Mouse (Mus musculus): ENCODE results near the gene Olfr763.
"Not testable (repeated sequence)": the region's sequence is repeated elsewhere in the genome, so short reads cannot be mapped to it uniquely, and the experiment has no call there.

Gene Olfr763

DNA sequence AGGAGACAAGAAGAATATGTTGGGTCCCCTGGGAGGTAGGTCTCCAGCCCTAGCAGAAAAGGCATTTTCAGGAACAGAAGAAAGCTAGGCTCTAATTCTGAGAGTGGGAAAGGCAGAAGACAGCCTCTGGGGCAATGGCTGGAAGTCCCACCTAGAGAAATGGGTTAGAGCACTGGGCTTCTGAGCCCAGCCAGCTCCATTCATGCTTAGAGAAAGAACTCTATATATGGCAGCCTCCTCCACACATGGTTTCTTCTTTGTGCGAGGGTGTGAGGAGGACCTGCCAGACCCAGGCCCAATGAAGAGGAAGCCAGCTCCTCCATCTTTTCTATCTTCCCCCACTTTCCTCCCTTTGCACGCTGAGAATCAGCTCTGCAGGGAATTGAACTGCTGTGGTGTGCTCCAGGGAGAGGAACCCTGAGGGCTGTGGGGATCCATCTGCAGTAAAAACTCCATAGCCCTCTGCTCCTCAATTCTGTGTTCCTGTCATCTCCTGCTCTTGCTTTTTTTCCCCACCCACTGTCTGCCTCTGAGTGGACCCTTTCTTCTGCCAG lies at the start of gene Olfr763:
Olfr763 (plus strand) TSS at position 504 of the 554 bp plus-strand sequence.
- DNase-seq (ENCODE audit: low spot score): no peak

DNA sequence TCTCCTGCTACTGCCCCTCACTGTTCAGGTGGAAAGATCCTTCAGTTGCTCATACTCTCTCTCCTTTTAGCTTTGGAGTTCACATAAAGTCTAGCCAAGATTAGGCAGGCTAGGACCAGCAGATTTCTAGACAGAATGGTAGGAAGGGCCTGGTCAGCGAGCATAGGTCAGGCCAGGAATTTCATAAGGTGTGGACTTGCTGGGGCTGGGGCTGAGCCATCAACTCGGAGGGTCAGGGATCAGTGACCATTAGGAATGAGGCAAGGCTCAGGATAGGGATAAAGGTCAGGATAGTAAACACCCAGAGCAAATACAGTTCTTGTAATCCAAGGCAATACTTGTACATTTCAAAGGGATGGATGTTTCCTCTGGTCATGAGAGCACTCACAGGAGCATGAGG lies 45.6 kb upstream of the Olfr763 start:
- DNase-seq (ENCODE audit: low spot score): no peak

DNA sequence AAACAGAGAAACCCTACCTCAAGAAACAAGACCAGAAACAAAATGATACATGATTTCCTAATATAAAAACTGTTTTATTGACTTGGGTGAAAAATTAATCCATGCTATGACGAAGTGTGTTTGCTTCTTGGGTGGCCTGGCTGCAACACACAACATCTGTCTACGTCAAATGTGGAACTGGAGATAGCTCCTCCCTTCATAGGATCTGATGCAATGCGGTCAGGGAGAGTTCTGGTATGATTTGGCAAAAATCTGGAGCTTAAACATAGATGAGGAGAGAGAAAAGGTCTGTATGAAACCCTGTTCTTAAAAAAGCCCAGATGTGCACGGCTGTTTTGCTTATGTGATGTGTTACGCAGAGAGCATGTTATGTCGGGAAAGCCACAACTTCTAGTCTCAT lies 44.7 kb upstream of the Olfr763 start:
- DNase-seq (ENCODE audit: low spot score): no peak

DNA sequence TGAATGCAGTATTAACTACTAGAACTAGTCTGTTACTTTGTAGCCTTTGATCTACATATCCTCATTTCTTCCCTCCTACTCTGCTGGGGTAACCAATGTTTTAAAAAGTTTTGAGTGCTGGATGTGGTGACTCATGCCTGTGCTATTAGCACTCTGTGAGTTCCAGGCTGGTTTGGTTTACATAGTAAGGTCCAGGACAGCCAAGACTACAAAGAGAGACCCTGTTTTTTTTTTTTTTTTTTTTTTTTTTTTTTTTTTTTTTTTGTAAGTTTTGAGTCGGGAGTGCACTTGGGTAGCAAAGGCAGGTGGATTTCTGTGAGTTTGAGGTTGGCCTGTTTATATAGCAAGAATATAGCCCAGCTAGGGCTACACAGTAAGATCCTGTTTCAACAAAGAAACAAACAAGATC lies 42.2 kb upstream of the Olfr763 start:
- no peak for DNase-seq (ENCODE audit: low spot score)

DNA sequence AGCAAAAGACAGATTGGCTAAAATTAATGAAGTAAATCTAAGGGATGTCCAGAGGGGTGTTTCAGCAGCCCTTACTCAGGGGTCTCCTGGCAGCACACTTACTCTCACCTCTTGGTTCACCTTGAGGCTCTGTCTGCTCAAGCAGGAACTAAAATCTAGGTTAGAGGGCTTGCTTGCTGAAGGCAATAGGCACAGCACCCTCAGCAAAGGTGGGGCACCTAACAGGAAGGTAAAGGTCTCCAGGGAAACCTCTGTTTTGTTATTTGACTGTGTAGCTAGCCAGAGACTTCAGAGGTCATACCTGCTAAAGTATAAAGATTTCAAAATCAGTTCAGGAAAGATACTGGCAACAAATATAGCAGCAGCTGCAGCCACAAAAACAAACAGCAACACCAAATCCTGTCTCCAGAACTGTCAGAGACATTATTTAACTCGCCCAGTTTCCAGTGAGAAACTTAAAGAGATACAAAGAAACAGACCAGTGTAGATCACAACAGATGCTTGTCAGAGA lies 39.8 kb upstream of the Olfr763 start:
- no peak for DNase-seq (ENCODE audit: low spot score)

DNA sequence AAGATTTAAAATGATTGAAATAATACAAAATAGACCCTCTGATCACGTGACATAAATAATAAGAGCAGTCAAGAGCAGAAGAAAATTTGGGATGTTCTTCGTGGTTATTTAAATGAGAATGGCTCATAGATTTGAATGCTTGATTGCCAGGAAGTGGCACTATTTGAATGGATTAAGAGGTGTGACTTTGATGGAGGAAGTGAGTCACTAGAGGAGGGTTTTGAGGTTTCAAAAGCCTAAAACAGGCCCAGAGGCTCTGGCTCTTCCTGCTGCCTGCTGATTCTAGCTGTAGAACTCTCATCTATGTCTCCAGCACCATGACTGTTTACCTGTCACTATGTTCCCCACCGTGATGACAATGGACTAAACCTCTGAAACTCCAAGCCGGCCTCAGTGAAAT lies 37.8 kb upstream of the Olfr763 start:
- DNase-seq (ENCODE audit: low spot score): no peak

DNA sequence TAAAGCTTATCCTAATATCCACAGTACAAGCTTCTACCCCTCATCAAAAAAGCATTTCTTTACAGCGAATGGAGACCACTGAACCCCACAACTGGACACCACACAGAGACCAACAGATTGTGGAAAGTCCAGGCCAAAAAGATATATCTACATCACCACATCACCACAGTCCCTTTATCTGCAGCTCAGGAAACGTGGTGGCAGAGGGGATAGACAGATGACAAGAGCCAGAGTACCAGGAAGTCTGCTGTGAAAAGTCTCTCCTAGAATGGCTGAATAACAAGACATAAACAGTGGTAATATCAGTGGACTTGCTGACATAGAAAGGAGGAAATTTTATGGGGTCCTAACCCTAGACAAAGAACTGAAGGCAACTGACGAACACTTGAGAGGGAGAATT lies 34.2 kb upstream of the Olfr763 start:
- DNase-seq (ENCODE audit: low spot score): no peak

DNA sequence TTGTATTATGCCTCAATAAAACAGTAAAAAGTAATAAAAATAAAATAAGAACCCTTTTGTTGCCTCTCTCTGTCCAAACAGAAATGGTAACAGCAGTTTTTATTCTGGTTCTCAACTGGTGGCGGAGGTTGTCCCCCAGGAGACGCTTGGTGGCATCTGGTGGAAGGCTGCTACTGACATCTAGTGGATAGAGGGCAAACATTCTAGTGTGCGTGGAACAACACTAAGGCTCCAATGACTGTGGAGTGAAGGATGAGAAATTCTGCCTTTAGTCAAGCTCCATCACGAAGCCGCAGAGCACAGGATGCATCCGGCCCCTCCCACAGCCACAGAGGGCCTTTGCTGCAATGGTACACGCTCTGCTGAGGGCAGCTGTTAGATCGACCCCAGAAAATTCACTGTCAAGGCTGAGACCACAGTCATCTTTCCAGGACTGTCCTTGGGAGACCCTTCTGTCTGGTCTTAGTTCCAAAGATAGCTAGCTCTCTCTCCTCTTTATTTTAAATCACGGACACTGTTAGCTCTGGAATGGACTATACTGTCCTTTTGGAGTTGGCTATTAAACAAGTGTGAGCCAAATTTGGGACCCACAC lies 33.0 kb upstream of the Olfr763 start:
- DNase-seq (ENCODE audit: low spot score): peak; percentile 68

DNA sequence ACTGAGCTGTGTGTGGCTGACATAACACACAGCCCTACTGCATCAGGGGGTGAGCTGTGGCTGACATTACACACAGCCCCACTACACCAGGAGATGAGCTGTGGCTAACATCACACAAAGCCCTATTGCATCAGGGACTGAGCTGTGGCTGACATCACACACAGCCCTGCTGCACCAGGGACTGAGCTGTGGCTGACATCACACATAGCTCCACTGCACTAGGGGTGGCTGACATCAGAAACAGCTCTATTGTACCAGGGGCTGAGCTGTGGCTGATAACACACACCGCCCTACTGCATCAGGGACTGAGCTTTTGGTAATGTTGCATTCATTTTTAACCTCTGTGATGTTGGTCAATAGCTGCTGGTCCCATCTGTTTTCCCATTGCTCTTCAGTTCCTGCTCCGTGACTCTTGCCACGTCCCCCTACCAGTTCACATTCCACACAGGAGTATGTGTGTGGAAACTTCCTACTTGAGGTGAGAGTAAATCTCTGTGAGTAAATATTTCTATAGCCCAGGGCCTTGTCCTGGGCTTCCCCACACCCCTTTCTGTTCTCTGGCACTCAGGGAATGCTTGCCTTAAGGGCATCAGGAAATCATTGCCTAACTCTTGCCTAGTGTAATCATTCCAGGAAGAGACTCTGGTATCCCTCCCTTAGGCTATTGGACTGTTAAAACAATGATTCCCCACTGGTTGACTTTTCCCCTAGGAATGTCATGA lies 29.8 kb upstream of the Olfr763 start:
- DNase-seq (ENCODE audit: low spot score): no peak

DNA sequence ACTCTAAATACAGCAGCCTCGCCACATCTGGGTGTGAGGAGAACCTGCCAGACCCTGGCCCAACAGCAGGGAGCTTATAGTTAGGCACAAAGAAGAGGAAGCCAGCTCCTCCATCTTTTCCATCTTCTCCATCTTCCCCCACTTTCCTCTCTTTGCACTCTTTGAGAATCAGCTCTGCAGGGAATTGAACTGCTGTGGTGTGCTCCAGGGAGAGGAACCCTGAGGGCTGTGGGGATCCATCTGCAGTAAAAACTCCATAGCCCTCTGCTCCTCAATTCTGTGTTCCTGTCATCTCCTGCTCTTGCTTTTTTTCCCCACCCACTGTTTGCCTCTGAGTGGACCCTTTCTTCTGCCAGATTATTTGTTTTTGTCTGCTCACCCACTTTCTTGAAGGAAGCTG lies 21.5 kb upstream of the Olfr763 start, which contains the start of gene Olfr9:
Olfr9 (plus strand) TSS at position 301 of the 400 bp plus-strand sequence.
- not testable (repeated sequence) for DNase-seq (ENCODE audit: low spot score)

DNA sequence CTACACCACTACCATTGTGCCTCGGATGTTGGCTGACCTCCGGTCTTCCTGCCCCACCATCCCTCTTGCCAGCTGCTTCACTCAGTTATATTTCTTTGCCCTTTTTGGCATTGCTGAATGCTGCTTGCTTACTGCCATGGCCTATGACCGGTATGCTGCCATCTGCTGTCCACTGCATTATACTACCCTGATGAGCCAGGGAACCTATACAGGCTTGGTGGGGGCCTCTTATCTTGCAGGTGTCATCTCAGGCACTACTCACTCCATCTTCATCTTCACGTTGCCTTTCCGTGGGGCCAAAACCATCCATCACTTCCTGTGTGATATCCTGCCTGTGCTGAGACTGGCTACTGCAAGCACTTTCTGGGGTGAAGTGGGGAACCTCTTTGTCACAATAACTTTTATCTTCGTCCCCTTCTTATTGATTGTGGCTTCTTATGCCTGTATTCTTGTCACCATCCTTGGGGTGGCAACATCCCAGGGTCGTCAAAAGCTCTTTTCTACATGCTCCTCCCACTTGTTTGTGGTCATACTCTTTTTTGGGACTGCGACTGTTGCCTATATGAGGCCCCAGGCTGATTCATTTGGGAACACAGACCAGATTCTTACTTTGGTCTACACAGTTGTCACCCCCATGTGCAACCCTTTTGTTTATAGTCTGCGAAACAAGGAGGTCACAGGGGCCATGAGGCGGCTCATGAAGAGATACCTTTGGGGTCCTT lies 20.3 kb upstream of the Olfr763 start:
- DNase-seq (ENCODE audit: low spot score): peak; percentile 62

DNA sequence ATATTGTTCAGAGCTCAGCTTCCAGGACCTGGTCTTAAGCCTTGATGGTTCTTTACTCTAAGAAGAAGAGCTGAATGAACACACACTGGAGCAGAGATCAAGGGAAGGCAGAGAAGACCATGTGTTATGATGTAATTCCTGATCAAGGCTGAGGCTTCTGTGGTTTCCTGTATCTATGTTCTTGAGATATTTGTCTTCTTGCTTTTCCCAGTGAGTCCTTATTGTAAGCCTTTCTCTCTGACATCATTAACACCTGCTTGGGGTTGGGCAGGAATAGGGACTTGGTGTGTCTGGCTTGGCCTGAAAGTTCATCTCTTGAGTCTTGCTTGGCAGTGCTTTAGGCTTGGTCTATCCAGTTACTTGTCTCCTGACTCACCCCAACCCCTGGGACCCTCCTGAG lies 19.6 kb upstream of the Olfr763 start:
- DNase-seq (ENCODE audit: low spot score): peak; percentile 88

DNA sequence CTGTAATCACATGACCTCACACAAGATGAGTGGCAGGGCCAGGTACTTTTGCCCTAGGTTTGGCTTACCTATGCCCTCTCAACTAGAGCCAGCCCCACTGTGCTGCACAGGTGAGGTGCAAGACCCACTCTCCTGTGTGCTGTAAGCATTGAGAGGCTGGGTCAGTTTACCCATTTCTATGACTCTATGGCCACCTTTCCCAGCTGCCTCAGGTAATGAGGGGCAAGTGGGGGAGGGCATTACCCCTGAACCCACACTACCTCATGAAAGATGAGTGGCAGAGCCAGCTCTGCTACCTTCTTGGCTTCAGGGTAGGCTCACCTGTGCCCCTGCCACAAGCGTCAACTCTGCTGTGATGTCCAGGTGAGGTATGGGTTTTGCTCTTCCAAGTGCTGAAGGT lies 14.8 kb upstream of the Olfr763 start:
- no peak for DNase-seq (ENCODE audit: low spot score)

DNA sequence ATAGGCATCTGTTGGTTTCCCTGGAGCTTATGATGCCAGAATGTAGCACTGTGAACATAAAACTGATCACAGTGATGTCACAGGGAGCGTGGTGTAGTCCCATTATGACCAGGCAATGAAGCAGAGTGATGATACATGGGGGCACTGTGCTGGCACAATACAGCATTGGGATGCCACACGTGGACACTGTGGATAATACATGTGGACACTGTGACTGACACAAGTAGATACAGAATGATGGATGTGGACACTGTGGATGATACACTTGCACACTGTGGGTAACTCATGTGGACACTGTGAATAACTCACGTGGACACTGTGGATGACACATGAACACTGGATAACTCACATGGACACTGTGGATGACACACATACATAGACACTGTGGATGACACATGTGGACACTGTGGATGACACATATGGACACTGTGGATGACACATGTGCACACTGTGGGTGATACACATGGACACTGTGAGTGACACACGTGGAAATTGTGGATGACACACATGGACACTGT lies 14.0 kb upstream of the Olfr763 start:
- DNase-seq (ENCODE audit: low spot score): no peak

DNA sequence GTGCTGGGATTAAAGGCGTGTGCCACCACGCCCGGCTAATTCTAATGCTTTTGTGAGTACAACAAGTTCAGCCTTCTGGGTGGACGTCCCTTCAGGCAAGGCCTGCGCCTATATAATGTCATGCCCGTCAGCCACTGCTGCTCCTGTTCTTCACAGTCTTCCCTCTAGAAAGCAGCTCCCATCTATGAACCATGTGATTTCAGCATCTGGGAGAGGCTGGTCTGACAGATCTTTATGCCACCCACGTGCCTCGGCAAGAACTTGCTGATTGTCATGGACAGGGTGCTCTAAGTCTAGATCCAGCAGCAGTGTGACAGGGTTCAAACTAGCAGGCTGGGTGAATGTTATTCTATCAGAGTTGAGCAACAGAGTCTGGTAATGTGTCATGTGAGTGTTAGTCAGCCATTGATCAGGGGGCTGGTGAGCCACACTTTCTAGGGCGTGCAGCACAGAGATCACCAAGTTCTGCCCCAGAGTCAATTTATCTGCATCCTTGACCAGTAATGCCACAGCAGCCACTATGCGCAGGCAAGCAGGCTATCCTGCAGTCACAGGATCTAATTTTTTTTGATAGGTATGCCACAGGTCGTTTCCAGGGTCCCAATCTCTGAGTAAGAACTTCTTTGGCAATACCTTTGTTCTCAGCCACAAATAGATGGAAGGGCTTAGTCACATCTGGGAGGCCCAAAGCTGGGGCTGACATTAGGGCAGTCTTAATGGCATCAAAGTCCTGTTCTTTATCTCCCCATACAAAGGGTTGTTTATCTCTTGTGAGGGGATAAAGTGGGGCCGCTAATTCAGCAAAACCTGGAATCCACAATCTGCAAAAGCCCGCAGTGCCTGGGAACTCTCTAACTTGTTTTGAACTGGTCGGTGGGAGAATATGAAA lies 6.3 kb upstream of the Olfr763 start:
- no peak for DNase-seq (ENCODE audit: low spot score)

DNA sequence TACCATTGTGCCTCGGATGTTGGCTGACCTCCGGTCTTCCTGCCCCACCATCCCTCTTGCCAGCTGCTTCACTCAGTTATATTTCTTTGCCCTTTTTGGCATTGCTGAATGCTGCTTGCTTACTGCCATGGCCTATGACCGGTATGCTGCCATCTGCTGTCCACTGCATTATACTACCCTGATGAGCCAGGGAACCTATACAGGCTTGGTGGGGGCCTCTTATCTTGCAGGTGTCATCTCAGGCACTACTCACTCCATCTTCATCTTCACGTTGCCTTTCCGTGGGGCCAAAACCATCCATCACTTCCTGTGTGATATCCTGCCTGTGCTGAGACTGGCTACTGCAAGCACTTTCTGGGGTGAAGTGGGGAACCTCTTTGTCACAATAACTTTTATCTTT lies 920 bp downstream of the Olfr763 start:
- not testable (repeated sequence) for DNase-seq (ENCODE audit: low spot score)

DNA sequence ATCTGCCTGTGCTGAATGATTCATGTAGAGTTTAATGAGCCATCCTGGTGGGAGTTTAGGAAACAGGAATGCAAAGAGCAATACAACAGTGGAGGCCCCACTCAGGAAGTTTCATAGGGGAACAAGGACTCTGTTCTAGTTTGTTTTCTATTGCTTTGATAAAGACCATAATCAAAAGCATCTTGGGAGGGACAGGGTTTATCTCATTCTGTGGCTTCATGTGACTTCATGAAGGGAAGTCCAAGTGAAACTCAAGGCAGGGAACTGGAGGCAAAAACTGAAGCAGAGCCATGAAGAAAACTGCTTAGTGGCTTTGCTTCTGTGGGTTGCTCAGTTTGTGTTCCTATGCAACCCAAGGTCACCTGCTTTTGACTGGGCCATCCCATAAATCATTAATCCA lies 3.9 kb downstream of the Olfr763 start:
- DNase-seq (ENCODE audit: low spot score): no peak

DNA sequence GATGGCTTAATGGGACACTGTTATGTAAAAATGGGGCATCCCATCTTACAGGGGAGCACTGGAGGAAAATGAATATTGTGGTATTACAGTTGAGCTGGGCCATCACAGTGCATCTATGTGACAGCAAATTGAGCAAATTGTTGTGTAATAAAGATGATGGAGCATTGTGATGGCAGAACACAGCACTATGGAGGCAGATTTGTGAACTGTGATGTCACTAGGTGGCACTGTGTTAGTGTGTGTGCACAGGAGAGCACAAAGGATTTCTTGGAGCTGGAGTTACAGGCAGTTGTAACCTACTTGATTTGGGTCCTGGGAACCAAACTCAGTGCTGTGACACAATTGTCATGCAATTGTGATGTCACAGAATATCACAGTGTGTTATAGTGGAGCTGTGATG lies 12.7 kb downstream of the Olfr763 start:
- no peak for DNase-seq (ENCODE audit: low spot score)

DNA sequence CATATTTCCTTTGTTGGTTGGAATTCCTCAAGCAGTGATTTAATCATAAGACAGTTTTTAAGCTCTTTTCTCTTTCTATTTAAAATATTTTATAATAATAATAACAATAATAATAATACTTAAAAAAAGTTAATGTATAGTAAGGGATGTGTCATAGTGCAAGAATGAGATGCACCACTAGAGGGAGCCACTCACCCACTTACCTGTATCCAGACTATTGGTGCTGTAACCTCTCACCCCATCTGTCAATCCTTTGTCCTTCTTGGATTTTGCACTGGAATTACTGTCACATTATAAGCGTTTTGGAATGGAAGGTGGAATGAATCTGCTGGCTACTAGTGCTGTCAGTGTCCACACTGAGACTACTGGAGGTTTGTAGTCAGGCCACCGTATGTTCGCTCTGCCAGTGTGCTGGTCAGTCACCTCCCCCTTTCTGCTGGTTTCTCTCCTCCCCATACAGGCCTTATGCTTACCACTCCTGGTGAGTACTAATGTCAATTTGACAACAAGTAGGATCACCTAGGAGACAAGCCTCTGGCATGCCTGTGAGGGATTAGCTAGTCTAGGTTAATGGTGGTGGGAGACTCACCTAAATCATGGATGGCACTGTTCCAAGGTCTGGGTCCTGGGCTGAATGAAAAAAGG lies 15.5 kb downstream of the Olfr763 start:
- peak; percentile 31 for DNase-seq (ENCODE audit: low spot score)

DNA sequence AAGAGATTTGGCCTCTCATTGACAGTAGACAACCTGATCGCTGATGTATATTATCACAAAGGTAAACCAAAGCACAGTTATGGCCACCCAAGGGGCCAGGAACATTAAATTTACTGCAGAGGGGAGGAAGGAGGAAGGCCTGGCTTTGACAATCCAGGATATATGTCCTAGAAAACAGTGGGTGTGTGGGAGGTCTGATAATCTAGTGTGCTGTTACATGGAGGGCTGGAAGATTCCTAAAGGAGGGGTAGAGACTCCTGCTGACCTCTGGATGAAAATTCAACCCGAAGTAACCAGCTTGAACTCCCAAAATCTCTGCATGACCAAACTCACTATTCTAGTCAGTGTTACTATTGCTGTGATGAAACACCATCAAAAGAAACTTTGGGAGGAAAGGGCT lies 17.8 kb downstream of the Olfr763 start:
- DNase-seq (ENCODE audit: low spot score): no peak

DNA sequence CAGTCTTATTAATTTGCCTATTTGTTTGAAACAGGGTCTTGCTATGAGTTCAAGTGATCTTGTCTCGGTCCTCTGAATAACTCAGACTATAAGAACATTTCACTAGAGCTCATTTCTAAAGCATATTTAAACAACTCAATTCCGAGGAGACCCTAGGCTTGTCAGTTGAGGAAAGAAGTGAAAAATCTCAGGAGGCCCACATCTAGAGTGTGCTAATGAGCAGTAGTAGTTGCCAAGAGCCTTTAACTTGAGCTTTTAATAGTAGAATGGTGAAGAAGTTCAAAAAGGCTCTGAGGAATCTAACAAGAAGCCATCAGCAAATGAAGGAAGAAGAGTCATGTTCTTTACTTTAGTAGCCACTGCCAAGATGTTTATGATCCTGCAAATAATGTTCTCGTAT lies 29.2 kb downstream of the Olfr763 start, which contains the start of gene Olfr764-ps1:
Olfr764-ps1 (minus strand) TSS at position 101 of the 400 bp plus-strand sequence.
- no peak for DNase-seq (ENCODE audit: low spot score)

Measured in T-cell, adult 2 months (primary cell).